Mouse (Mus musculus): ENCODE data around the gene Tifa. TPM values are rescaled to one million over a fixed set of nuclear protein-coding genes. Genes with fewer than 3 reads are reported as not detected.

Tifa gene
- polyA plus RNA-seq, 1 experiment from 2014 or later: 3.4 TPM

DNA sequence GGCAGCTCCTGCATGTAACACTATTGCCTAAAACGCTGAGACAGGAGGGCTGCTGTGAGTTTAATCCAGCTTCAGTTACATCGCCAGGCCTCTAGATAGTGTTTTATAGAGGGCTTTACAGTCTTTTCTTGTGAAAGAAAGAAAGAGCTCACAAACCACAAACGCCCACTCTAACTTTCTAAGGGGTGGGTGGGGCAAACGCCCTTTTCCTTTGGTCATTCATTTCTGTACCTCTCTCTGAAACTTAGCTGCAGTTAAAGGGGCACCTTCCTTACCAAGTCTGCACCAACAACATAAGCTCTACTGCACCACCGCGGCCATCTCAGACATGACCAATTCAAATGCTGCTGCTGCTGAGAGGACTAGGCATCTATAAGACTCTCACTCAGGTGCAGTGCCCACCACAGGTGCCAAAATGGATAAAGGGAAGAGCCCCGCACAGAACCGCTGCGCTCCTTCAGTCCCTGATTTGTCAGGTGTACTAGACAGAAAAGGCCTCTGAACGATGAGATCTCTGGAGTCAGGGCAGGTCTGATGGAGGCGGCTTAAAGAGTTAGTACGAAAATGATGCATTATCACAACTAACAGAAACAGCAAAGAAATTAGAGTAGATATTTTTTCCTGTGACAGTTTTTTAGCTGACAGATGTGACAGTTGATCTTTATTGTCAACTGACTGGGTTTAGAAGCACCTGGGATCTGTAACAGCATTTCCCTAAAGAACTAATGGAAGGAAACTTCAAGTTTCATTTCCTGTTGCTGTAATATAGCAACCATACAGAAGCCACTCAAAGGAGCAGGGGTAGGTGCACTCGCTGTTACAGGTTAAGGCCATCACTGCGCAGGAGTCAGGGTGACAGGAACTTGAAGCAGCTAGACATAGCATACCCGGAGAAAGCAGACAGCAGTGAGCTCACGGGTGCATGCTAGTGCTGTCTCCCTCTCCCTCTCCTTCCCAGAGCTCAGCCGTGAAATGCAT lies 34.6 kb downstream of the Tifa start:
- Histone ChIP-seq H3K36me3 (ENCODE audit: control insufficient read depth, insufficient read depth, low read length) (no peaks in the 10 kb centered on the region), H3K9ac (ENCODE audit: low read depth, low read length) (no peak overlapping the region), H3K27me3 (ENCODE audit: control insufficient read depth, insufficient read depth, low read length) (no peaks in the 10 kb centered on the region), H3K4me1 (ENCODE audit: control insufficient read depth, insufficient read depth, low read length) (peaks cover 9% of the 10 kb centered on the region; the same call in 1 of the 2 replicates), H3K4me3 (ENCODE audit: low read depth, low read length) (no peak overlapping the region), H3K27ac (ENCODE audit: low read depth, low read length) (no peak overlapping the region), H3K9me3 (replicated peaks; ENCODE audit: control insufficient read depth, low read length) (no peaks in the 10 kb centered on the region), H3K4me2 (no peak overlapping the region)
- WGBS (ENCODE audit: insufficient replicate concordance): 87% methylated on average over 17 of the region's 17 CpGs
- ATAC-seq (replicated peaks; ENCODE audit: insufficient number of reproducible peaks, low FRiP score, low TSS enrichment): no peak

DNA sequence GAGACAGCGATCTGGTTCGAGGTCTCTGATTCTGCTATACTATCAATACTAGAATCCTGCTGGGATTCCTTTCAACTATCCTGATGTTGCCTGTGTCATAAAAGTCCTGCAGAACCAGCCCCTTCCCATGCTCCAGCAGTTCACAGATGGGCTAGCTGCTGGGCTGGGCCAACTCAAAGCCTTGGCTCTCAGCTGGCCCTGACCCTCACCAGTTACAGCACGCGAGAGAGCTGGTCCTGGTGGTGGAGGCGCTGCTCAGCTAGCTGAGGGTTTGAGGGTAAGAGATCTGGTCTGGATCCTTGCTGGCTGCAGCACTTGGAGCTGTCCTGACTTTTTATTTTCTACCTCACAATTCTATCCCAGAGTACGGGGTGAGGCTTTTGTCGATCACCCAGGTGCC lies 36.9 kb downstream of the Tifa start:
- no peaks in the 10 kb centered on the region for H3K36me3 ChIP-seq (ENCODE audit: control insufficient read depth, insufficient read depth, low read length)
- ATAC-seq (replicated peaks; ENCODE audit: insufficient number of reproducible peaks, low FRiP score, low TSS enrichment): no peak
- 75% methylated on average over 7 of the region's 7 CpGs for WGBS (ENCODE audit: insufficient replicate concordance)
- H3K27me3 ChIP-seq (ENCODE audit: control insufficient read depth, insufficient read depth, low read length): no peaks in the 10 kb centered on the region
- no peak overlapping the region for H3K27ac ChIP-seq (ENCODE audit: low read depth, low read length)
- no peak overlapping the region for H3K9ac ChIP-seq (ENCODE audit: low read depth, low read length)
- H3K4me2 ChIP-seq: no peak overlapping the region
- H3K4me1 ChIP-seq (ENCODE audit: control insufficient read depth, insufficient read depth, low read length): peaks cover 9% of the 10 kb centered on the region; the same call in 1 of the 2 replicates
- no peaks in the 10 kb centered on the region for H3K9me3 ChIP-seq (replicated peaks; ENCODE audit: control insufficient read depth, low read length)
- no peak overlapping the region for H3K4me3 ChIP-seq (ENCODE audit: low read depth, low read length)

DNA sequence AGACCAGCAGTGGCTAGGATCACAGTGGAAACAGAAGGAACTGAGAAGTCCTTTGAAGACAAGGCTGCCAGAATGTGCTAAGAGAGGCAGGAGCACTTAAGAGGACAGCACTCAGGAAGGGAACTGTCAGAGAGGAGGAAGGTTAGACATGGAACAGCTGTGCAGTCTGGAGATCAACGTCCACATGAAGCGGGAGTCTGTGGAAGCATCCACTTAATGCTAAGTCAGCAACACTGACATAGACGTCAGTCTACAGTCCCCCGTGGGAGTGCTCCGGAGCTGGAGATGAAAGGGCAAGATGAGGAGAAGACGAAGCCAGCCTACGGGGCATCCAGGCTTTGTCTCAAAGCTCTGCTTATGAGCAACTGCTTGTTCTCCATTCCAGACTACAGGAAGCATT lies 37.5 kb downstream of the Tifa start:
- H3K4me1 ChIP-seq (ENCODE audit: control insufficient read depth, insufficient read depth, low read length): peaks cover 9% of the 10 kb centered on the region; the same call in 1 of the 2 replicates
- no peak overlapping the region for H3K4me2 ChIP-seq
- no peak overlapping the region for H3K9ac ChIP-seq (ENCODE audit: low read depth, low read length)
- ATAC-seq (replicated peaks; ENCODE audit: insufficient number of reproducible peaks, low FRiP score, low TSS enrichment): no peak; the same call in 1 of the 2 replicates
- 0 out of 2 replicates have a peak overlapping the region, but pooled peaks have one; percentile 7 for H3K27ac ChIP-seq (ENCODE audit: low read depth, low read length)
- no peaks in the 10 kb centered on the region for H3K27me3 ChIP-seq (ENCODE audit: control insufficient read depth, insufficient read depth, low read length)
- no peak overlapping the region for H3K4me3 ChIP-seq (ENCODE audit: low read depth, low read length)
- H3K36me3 ChIP-seq (ENCODE audit: control insufficient read depth, insufficient read depth, low read length): no peaks in the 10 kb centered on the region
- H3K9me3 ChIP-seq (replicated peaks; ENCODE audit: control insufficient read depth, low read length): no peaks in the 10 kb centered on the region
- 15% methylated on average over 7 of the region's 7 CpGs for WGBS (ENCODE audit: insufficient replicate concordance)

- H3K27me3 ChIP-seq (ENCODE audit: control insufficient read depth, insufficient read depth, low read length): no peaks in the 10 kb centered on the region
- 93% methylated on average over 10 of the region's 10 CpGs for WGBS (ENCODE audit: insufficient replicate concordance)
- no peak for ATAC-seq (replicated peaks; ENCODE audit: insufficient number of reproducible peaks, low FRiP score, low TSS enrichment)
These were observed 40.6 kb downstream of the Tifa start for GRCm38 (mm10) chr3:127830183-127830582.

GRCm38 (mm10) chr3:127831079-127831478 lies 41.5 kb downstream of the Tifa start:
- no peak overlapping the region for H3K9ac ChIP-seq (ENCODE audit: low read depth, low read length)
- 42% methylated on average over 6 of the region's 6 CpGs for WGBS (ENCODE audit: insufficient replicate concordance)

More at GRCm38 (mm10) chr3:127830183-127830582, 40.6 kb downstream of the Tifa start:
- Histone ChIP-seq H3K27ac (ENCODE audit: low read depth, low read length) (no peak overlapping the region), H3K4me1 (ENCODE audit: control insufficient read depth, insufficient read depth, low read length) (peaks cover 9% of the 10 kb centered on the region; the same call in 1 of the 2 replicates), H3K4me2 (no peak overlapping the region), H3K36me3 (ENCODE audit: control insufficient read depth, insufficient read depth, low read length) (no peaks in the 10 kb centered on the region), H3K9me3 (replicated peaks; ENCODE audit: control insufficient read depth, low read length) (no peaks in the 10 kb centered on the region), H3K4me3 (ENCODE audit: low read depth, low read length) (no peak overlapping the region), H3K9ac (ENCODE audit: low read depth, low read length) (no peak overlapping the region)

DNA sequence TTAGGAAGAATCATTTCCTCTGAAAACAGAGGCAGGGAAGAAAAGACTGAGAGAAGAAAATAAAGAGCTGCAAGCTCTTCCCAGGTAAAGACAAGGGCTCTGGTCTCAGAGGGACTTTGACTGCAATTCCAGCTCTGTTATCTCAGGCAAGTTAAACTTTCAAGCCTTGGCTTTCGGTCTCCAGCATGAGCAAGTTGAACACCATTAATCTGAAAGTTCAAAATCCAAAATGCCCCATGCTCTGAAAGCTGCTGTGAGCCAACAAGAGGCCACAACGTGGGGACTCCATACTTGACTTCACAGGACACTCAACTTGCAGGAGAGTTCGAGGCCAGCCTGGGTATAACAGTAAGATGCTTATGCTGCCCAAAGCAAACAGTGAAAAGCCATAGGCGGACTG lies 44.4 kb downstream of the Tifa start:
- ATAC-seq (replicated peaks; ENCODE audit: insufficient number of reproducible peaks, low FRiP score, low TSS enrichment): no peak

More at GRCm38 (mm10) chr3:127831079-127831478, 41.5 kb downstream of the Tifa start:
- H3K36me3 ChIP-seq (ENCODE audit: control insufficient read depth, insufficient read depth, low read length): no peaks in the 10 kb centered on the region
- no peak for ATAC-seq (replicated peaks; ENCODE audit: insufficient number of reproducible peaks, low FRiP score, low TSS enrichment)
- no peak overlapping the region for H3K4me2 ChIP-seq
- H3K4me3 ChIP-seq (ENCODE audit: low read depth, low read length): no peak overlapping the region
- peaks cover 12% of the 10 kb centered on the region for H3K4me1 ChIP-seq (ENCODE audit: control insufficient read depth, insufficient read depth, low read length)
- H3K27me3 ChIP-seq (ENCODE audit: control insufficient read depth, insufficient read depth, low read length): no peaks in the 10 kb centered on the region
- no peaks in the 10 kb centered on the region for H3K9me3 ChIP-seq (replicated peaks; ENCODE audit: control insufficient read depth, low read length)
- no peak overlapping the region for H3K27ac ChIP-seq (ENCODE audit: low read depth, low read length)

DNA sequence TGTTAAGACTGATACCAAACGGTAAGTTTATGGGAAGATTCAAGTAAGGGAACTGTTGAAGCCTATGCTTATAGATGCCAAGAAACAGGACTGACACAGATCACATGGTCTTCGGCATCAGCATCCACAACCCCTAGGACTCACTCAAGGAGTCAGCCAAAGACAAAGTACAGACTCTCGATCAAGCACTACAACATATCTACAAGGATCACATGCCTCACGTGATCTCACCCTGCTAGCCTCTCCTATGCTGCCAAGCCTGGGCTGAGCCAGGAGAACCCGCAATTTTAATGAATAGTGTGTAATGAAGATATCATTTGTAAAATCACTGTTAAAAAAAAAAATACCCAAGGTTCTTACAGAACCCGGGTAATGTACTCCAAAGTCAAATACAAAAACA lies 46.0 kb downstream of the Tifa start:
- no peak for ATAC-seq (replicated peaks; ENCODE audit: insufficient number of reproducible peaks, low FRiP score, low TSS enrichment)
- H3K27me3 ChIP-seq (ENCODE audit: control insufficient read depth, insufficient read depth, low read length): no peaks in the 10 kb centered on the region
- no peaks in the 10 kb centered on the region for H3K9me3 ChIP-seq (replicated peaks; ENCODE audit: control insufficient read depth, low read length)
- H3K9ac ChIP-seq (ENCODE audit: low read depth, low read length): no peak overlapping the region
- H3K4me3 ChIP-seq (ENCODE audit: low read depth, low read length): no peak overlapping the region
- H3K4me1 ChIP-seq (ENCODE audit: control insufficient read depth, insufficient read depth, low read length): peaks cover 8% of the 10 kb centered on the region
- no peak overlapping the region for H3K27ac ChIP-seq (ENCODE audit: low read depth, low read length)
- no peaks in the 10 kb centered on the region for H3K36me3 ChIP-seq (ENCODE audit: control insufficient read depth, insufficient read depth, low read length)
- 73% methylated on average over 6 of the region's 6 CpGs for WGBS (ENCODE audit: insufficient replicate concordance)
- H3K4me2 ChIP-seq: no peak overlapping the region

More for the DNA sequence above, 44.4 kb downstream of the Tifa start:
- no peaks in the 10 kb centered on the region for H3K9me3 ChIP-seq (replicated peaks; ENCODE audit: control insufficient read depth, low read length)
- H3K9ac ChIP-seq (ENCODE audit: low read depth, low read length): no peak overlapping the region
- H3K4me1 ChIP-seq (ENCODE audit: control insufficient read depth, insufficient read depth, low read length): peaks cover 8% of the 10 kb centered on the region
- 86% methylated on average over 4 of the region's 4 CpGs for WGBS (ENCODE audit: insufficient replicate concordance)
- H3K4me2 ChIP-seq: no peak overlapping the region
- H3K4me3 ChIP-seq (ENCODE audit: low read depth, low read length): no peak overlapping the region
- H3K36me3 ChIP-seq (ENCODE audit: control insufficient read depth, insufficient read depth, low read length): no peaks in the 10 kb centered on the region
- no peaks in the 10 kb centered on the region for H3K27me3 ChIP-seq (ENCODE audit: control insufficient read depth, insufficient read depth, low read length)
- H3K27ac ChIP-seq (ENCODE audit: low read depth, low read length): no peak overlapping the region

GRCm38 (mm10) chr3:127836798-127837153 lies 47.2 kb downstream of the Tifa start:
- ATAC-seq (replicated peaks; ENCODE audit: insufficient number of reproducible peaks, low FRiP score, low TSS enrichment): no peak; the same call in 1 of the 2 replicates
- no peaks in the 10 kb centered on the region for H3K36me3 ChIP-seq (ENCODE audit: control insufficient read depth, insufficient read depth, low read length)
- 0% methylated on average over 17 of the region's 17 CpGs for WGBS (ENCODE audit: insufficient replicate concordance)

More at GRCm38 (mm10) chr3:127836798-127837153, 47.2 kb downstream of the Tifa start:
- Histone ChIP-seq H3K9ac (ENCODE audit: low read depth, low read length) (peak overlapping the region; percentile 90), H3K4me3 (ENCODE audit: low read depth, low read length) (peak overlapping the region; percentile 81), H3K27ac (ENCODE audit: low read depth, low read length) (peak overlapping the region; percentile 92), H3K4me1 (ENCODE audit: control insufficient read depth, insufficient read depth, low read length) (peaks cover 8% of the 10 kb centered on the region), H3K27me3 (ENCODE audit: control insufficient read depth, insufficient read depth, low read length) (no peaks in the 10 kb centered on the region), H3K4me2 (peak overlapping the region; percentile 73), H3K9me3 (replicated peaks; ENCODE audit: control insufficient read depth, low read length) (no peaks in the 10 kb centered on the region)

Measured in heart, embryonic 11.5 days (tissue).